Mouse (Mus musculus) thymus, adult 2 months (tissue): ENCODE measurements around the gene Peak1.

ENCODE experiments used
- CTCF ChIP-seq: fragments of 200-500 bp; IDR thresholded peaks from 2 replicates; pipeline ENCODE4 v1.5.1; 2012; ENCODE audit warnings: mild to moderate bottlenecking, control low read depth, low read length, moderate library complexity, borderline replicate concordance; ENCODE audit not compliant: control insufficient read depth, poor library complexity, insufficient read depth; ENCODE audit errors: extremely low read depth
- POLR2A ChIP-seq: fragments of 200-500 bp; IDR thresholded peaks from 2 replicates; pipeline ENCODE4 v1.6.1; 2012; ENCODE audit warnings: mild to moderate bottlenecking, low read length, control low read depth, moderate library complexity; ENCODE audit not compliant: control insufficient read depth, poor library complexity, insufficient read depth; ENCODE audit errors: extremely low read depth

DNA sequence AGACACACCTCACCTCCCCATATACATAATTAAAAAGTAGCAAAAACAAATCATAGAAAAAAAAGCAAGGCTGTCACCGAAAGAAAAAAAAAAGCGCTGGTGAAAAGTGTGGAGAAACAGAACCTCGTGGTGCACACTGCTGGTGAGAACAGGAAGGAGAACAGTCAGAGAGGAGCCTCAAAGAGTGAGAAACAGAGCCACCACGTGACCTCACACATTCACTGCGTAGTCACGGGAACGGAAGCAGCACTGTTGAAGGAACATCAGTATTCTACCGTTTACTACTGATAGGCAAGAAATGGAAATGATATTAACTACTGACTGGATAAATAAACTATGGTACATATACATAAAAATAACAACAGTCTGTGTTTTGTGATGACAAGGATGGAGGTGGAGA lies 209.1 kb downstream of the Peak1 start:
- no peak for TF ChIP-seq POLR2A
- TF ChIP-seq CTCF: no peak
